Mouse (Mus musculus) heart, embryonic 13.5 days (tissue): ENCODE results near the gene Vmn1r196. TPM values are rescaled to one million over a fixed set of nuclear protein-coding genes. Genes with fewer than 3 reads are reported as not detected.

ENCODE experiments used
- polyA plus RNA-seq: library from polyadenylated mRNA; unstranded; fragments of >200 nt; fragmentation: Nextera tagmentation; extraction: Ambion mirVana; gene quantifications from 2 replicates; pipeline ENCODE4 v1.2.1, GENCODE M21; 2015

The Vmn1r196 gene
- polyA plus RNA-seq, 1 experiment from 2014 or later = not detected

Other genes starting within 250 kb of the Vmn1r196 start
- gene Hist1h4i, start 248.6 kb upstream of the Vmn1r196 start, polyA plus RNA-seq = 10.8 and 11.3 TPM in 2 replicates
- gene Hist1h2ag, start 247.0 kb upstream of the Vmn1r196 start, polyA plus RNA-seq = 15.8 and 19.9 TPM in 2 replicates
- gene Hist1h2bj, start 246.7 kb upstream of the Vmn1r196 start, polyA plus RNA-seq = 3.9 and 5.9 TPM in 2 replicates
- gene Vmn1r188, start 205.5 kb upstream of the Vmn1r196 start, polyA plus RNA-seq = not detected in 2 replicates
- gene Vmn1r189, start 184.1 kb upstream of the Vmn1r196 start, polyA plus RNA-seq = not detected in 2 replicates
- not detected in 2 replicates for gene Vmn1r191, start 106.0 kb upstream of the Vmn1r196 start, polyA plus RNA-seq
- not detected in 2 replicates for gene Vmn1r192, start 98.8 kb upstream of the Vmn1r196 start, polyA plus RNA-seq
- gene Vmn1r193, start 66.8 kb upstream of the Vmn1r196 start, polyA plus RNA-seq = not detected in 2 replicates
- not detected in 2 replicates for gene Vmn1r194, start 45.7 kb upstream of the Vmn1r196 start, polyA plus RNA-seq
- not detected in 2 replicates for gene Vmn1r195, start 19.4 kb upstream of the Vmn1r196 start, polyA plus RNA-seq
- gene Vmn1r197, start 34.7 kb downstream of the Vmn1r196 start, polyA plus RNA-seq = not detected in 2 replicates
- gene Vmn1r198, start 60.4 kb downstream of the Vmn1r196 start, polyA plus RNA-seq = not detected in 2 replicates
- not detected in 2 replicates for gene Vmn1r199, start 89.9 kb downstream of the Vmn1r196 start, polyA plus RNA-seq
- not detected in 2 replicates for gene Vmn1r200, start 100.5 kb downstream of the Vmn1r196 start, polyA plus RNA-seq
- gene Vmn1r201, start 182.0 kb downstream of the Vmn1r196 start, polyA plus RNA-seq = not detected in 2 replicates
- not detected in 2 replicates for gene Vmn1r202, start 215.5 kb downstream of the Vmn1r196 start, polyA plus RNA-seq
- not detected in 2 replicates for gene Vmn1r203, start 228.2 kb downstream of the Vmn1r196 start, polyA plus RNA-seq